Mouse (Mus musculus) intestine, postnatal 0 days (tissue): Measurements from ENCODE around the gene Pnkp. TPM values are rescaled to one million over a fixed set of nuclear protein-coding genes. Genes with fewer than 3 reads are reported as not detected.

Experiments used
- ATAC-seq: fragments of 200-750 bp; cut with Nextera tagmentation; 2 replicates; pipeline ENCODE4 v1.8.0; 2017; ENCODE audit warnings: mild to moderate bottlenecking, moderate TSS enrichment, moderate library complexity
- H3K27ac ChIP-seq: fragments of 300-500 bp; sonication (generic); 2 replicates; pipeline ENCODE4 v1.5.1; 2014; ENCODE audit warnings: mild to moderate bottlenecking, low read depth, low read length, moderate library complexity
- H3K27me3 ChIP-seq: fragments of 300-500 bp; sonication (generic); replicated peaks from 2 replicates; pipeline ENCODE4 v1.6.1; 2014; ENCODE audit warnings: low read length, mixed read lengths; ENCODE audit not compliant: control insufficient read depth, insufficient read depth
- H3K36me3 ChIP-seq: fragments of 300-500 bp; sonication (generic); 2 replicates; pipeline ENCODE4 v1.6.1; 2014; ENCODE audit warnings: mild to moderate bottlenecking, moderate library complexity; ENCODE audit not compliant: control insufficient read depth, insufficient read depth
- H3K4me1 ChIP-seq: fragments of 300-500 bp; sonication (generic); replicated peaks from 2 replicates; pipeline ENCODE4 v1.6.1; 2014; ENCODE audit warnings: antibody characterized with exemption, low read length, mixed read lengths; ENCODE audit not compliant: control insufficient read depth, insufficient read depth
- H3K4me2 ChIP-seq: fragments of 300-500 bp; sonication (generic); replicated peaks from 2 replicates; pipeline ENCODE4 v1.6.1; 2014; ENCODE audit warnings: low read depth, mild to moderate bottlenecking, moderate library complexity
- H3K4me3 ChIP-seq: fragments of 300-500 bp; sonication (generic); 2 replicates; pipeline ENCODE4 v1.5.1; 2014; ENCODE audit warnings: low read depth, low read length
- H3K9ac ChIP-seq: fragments of 300-500 bp; sonication (generic); 2 replicates; pipeline ENCODE4 v1.6.1; 2014; ENCODE audit warnings: mild to moderate bottlenecking, low read depth, low read length
- H3K9me3 ChIP-seq: fragments of 300-500 bp; sonication (generic); 2 replicates; pipeline ENCODE4 v1.6.1; 2016; ENCODE audit warnings: mixed run types; ENCODE audit not compliant: control insufficient read depth
- CTCF ChIP-seq: sonication (generic); IDR thresholded peaks from 2 replicates; pipeline ENCODE4 v1.5.1; 2016; ENCODE audit warnings: low read depth, mild to moderate bottlenecking, control low read depth, antibody characterized with exemption, moderate library complexity
- WGBS: fragments of 180-500 bp; shearing (Covaris S2); extraction: QIAGEN DNeasy Blood & Tissue Kit; methylation state at CpG from one replicate; pipeline ENCODE4 v1.1.7; 2014; 5-methylcytosine and 5-hydroxymethylcytosine counted together
- polyA plus RNA-seq: library from polyadenylated mRNA; unstranded; fragments of >200 nt; fragmentation: Nextera tagmentation; extraction: Ambion mirVana; gene quantifications from 2 replicates; pipeline ENCODE4 v1.2.1, GENCODE M21; 2015

Pnkp gene
- polyA plus RNA-seq, 1 experiment from 2014 or later, result 27.7 TPM

- Histone ChIP-seq H3K27me3 (no peaks in the 10 kb centered on the region), H3K27ac (no peak overlapping the region), H3K9me3 (no peaks in the 10 kb centered on the region), H3K4me3 (no peak overlapping the region), H3K36me3 (peaks cover 70% of the 10 kb centered on the region), H3K9ac (no peak overlapping the region), H3K4me1 (0 out of 2 replicates have a peak, but pooled peaks cover 5% of the 10 kb centered on the region), H3K4me2 (no peak overlapping the region)
- no peak for TF ChIP-seq CTCF
- no peak for ATAC-seq
- WGBS, result 90% methylated on average over 8 of the region's 8 CpGs
Measured at GRCm38 (mm10) chr7:44841825-44842463, 15.0 kb upstream of the Pnkp start.

- H3K27ac ChIP-seq, result no peak overlapping the region
- peaks cover 70% of the 10 kb centered on the region for H3K36me3 ChIP-seq
- no peak overlapping the region for H3K4me3 ChIP-seq
- no peak overlapping the region for H3K4me2 ChIP-seq
- H3K9ac ChIP-seq, result no peak overlapping the region
- H3K27me3 ChIP-seq, result no peaks in the 10 kb centered on the region
- WGBS, result 95% methylated on average over 10 of the region's 10 CpGs
- no peak for TF ChIP-seq CTCF
- H3K9me3 ChIP-seq, result no peaks in the 10 kb centered on the region
- no peak for ATAC-seq
- no peaks in the 10 kb centered on the region for H3K4me1 ChIP-seq
Measured at GRCm38 (mm10) chr7:44845006-44845405, 11.9 kb upstream of the Pnkp start.

- Histone ChIP-seq H3K4me2 (no peak overlapping the region), H3K9ac (no peak overlapping the region), H3K36me3 (peaks cover 52% of the 10 kb centered on the region), H3K4me3 (no peak overlapping the region), H3K27ac (no peak overlapping the region), H3K27me3 (no peaks in the 10 kb centered on the region), H3K9me3 (no peaks in the 10 kb centered on the region), H3K4me1 (0 out of 2 replicates have a peak, but pooled peaks cover 3% of the 10 kb centered on the region)
- 88% methylated on average over 7 of the region's 7 CpGs for WGBS
- TF ChIP-seq CTCF, result no peak
- ATAC-seq, result no peak
Measured at GRCm38 (mm10) chr7:44846804-44847203, 10.1 kb upstream of the Pnkp start.

- no peak for ATAC-seq
- 56% methylated on average over 5 of the region's 5 CpGs for WGBS
- no peaks in the 10 kb centered on the region for H3K27me3 ChIP-seq
- 0 out of 2 replicates have a peak overlapping the region, but pooled peaks have one; percentile 43 for H3K9ac ChIP-seq
- H3K4me3 ChIP-seq, result peak overlapping the region; percentile 63
- no peaks in the 10 kb centered on the region for H3K9me3 ChIP-seq
- H3K4me2 ChIP-seq, result peak overlapping the region; percentile 67
- 0 out of 2 replicates have a peak, but pooled peaks cover 3% of the 10 kb centered on the region for H3K4me1 ChIP-seq
- H3K36me3 ChIP-seq, result peaks cover 47% of the 10 kb centered on the region
- H3K27ac ChIP-seq, result no peak overlapping the region
- TF ChIP-seq CTCF, result no peak
Measured at GRCm38 (mm10) chr7:44847772-44848171, 9.2 kb upstream of the Pnkp start.

GRCm38 (mm10) chr7:44848561-44849415 lies 8.2 kb upstream of the Pnkp start, which contains the start of the genes Akt1s1 and Tbc1d17:
TSS of gene Akt1s1 (plus strand) at chr7:44848991.
TSS of gene Tbc1d17 (minus strand) at chr7:44849079.
- ATAC-seq, result peak; percentile 87
- H3K36me3 ChIP-seq, result peaks cover 38% of the 10 kb centered on the region
- H3K4me1 ChIP-seq, result peaks cover 3% of the 10 kb centered on the region; the same call in 1 of the 2 replicates
- no peaks in the 10 kb centered on the region for H3K9me3 ChIP-seq
- H3K27me3 ChIP-seq, result no peaks in the 10 kb centered on the region
- WGBS, result under 1% methylated on average over 54 of the region's 54 CpGs
- H3K9ac ChIP-seq, result peak within 1 kb of the TSS; percentile 53
- H3K27ac ChIP-seq, result peak within 1 kb of the TSS; percentile 88
- no peak for TF ChIP-seq CTCF
- peak within 1 kb of the TSS; percentile 67 for H3K4me2 ChIP-seq
- peak within 1 kb of the TSS; percentile 63 for H3K4me3 ChIP-seq

- under 1% methylated on average over 41 of the region's 41 CpGs for WGBS
- peak; percentile 55 for ATAC-seq
- Histone ChIP-seq H3K4me3 (peak overlapping the region; percentile 63), H3K4me1 (peaks cover 3% of the 10 kb centered on the region; the same call in 1 of the 2 replicates), H3K36me3 (peaks cover 31% of the 10 kb centered on the region), H3K9ac (peak overlapping the region; percentile 53), H3K9me3 (no peaks in the 10 kb centered on the region), H3K27ac (peak overlapping the region; percentile 88), H3K4me2 (peak overlapping the region; percentile 67), H3K27me3 (no peaks in the 10 kb centered on the region)
- no peak for TF ChIP-seq CTCF
Measured at GRCm38 (mm10) chr7:44849416-44850111, 7.4 kb upstream of the Pnkp start.
